Mouse (Mus musculus): ENCODE results near the gene Egln1. TPM values are rescaled to one million over a fixed set of nuclear protein-coding genes. Genes with fewer than 3 reads are reported as not detected.

Egln1 gene
- polyA plus RNA-seq, 1 experiment from 2014 or later: 11.0 TPM

DNA sequence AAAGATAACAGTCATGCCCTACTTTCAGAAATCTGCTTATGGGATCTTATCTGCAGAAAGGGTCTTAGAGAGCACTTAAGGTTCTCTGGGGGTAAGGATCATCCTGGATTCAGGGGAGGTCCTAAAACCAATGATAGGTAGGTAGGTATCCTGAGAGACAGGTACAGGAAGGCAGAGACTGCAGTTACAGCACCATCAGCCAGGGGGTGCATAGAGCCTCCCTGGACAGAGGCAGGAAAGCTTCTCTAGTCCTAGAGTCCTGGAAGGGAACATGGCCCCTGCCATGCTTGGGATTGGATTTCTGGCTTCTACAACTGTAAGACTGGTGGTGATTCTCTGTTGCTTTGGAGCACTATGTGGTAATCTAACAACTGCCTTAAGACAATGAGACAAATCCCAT is 89.7 kb downstream of the Egln1 start:
- H3K4me3 ChIP-seq (ENCODE audit: low read length): no peak overlapping the region
- H3K4me2 ChIP-seq (ENCODE audit: low read depth, low read length): no peak overlapping the region
- no peaks in the 10 kb centered on the region for H3K27me3 ChIP-seq (replicated peaks; ENCODE audit: control insufficient read depth, insufficient read depth, low read length)
- ATAC-seq: no peak
- H3K9ac ChIP-seq (ENCODE audit: low read depth, low read length): no peak overlapping the region
- peaks cover 46% of the 10 kb centered on the region for H3K36me3 ChIP-seq (ENCODE audit: control insufficient read depth, insufficient read depth, low read length)
- H3K9me3 ChIP-seq (ENCODE audit: control insufficient read depth, low read length): peaks cover 18% of the 10 kb centered on the region
- peaks cover 10% of the 10 kb centered on the region; the same call in 1 of the 2 replicates for H3K4me1 ChIP-seq (ENCODE audit: control insufficient read depth, insufficient read depth, low read length)
- H3K27ac ChIP-seq (ENCODE audit: low read length): no peak overlapping the region

Other genes with a start within 250 kb of the Egln1 start
- gene Ttc13, start 227.3 kb downstream of the Egln1 start, polyA plus RNA-seq (2015; fragmentation: Nextera tagmentation; extraction: Ambion mirVana): 34.7 and 35.0 TPM in 2 replicates
- 15.2 and 17.1 TPM in 2 replicates for gene Arv1, start 227.2 kb downstream of the Egln1 start, polyA plus RNA-seq (2015; fragmentation: Nextera tagmentation; extraction: Ambion mirVana)
- gene Fam89a, start 197.5 kb downstream of the Egln1 start, polyA plus RNA-seq (2015; fragmentation: Nextera tagmentation; extraction: Ambion mirVana): 2.8 and 2.9 TPM in 2 replicates
- 0.32 and 0.38 TPM in 2 replicates for gene Trim67, start 156.2 kb downstream of the Egln1 start, polyA plus RNA-seq (2015; fragmentation: Nextera tagmentation; extraction: Ambion mirVana)
- gene Gnpat, start 86.3 kb downstream of the Egln1 start, polyA plus RNA-seq (2015; fragmentation: Nextera tagmentation; extraction: Ambion mirVana): 75.4 and 83.6 TPM in 2 replicates
- gene 2810004N23Rik, start 86.2 kb downstream of the Egln1 start, polyA plus RNA-seq (2015; fragmentation: Nextera tagmentation; extraction: Ambion mirVana): 41.7 and 42.8 TPM in 2 replicates
- gene Exoc8, start 51.6 kb downstream of the Egln1 start, polyA plus RNA-seq (2015; fragmentation: Nextera tagmentation; extraction: Ambion mirVana): 3.2 and 6.0 TPM in 2 replicates
- gene Sprtn, start 51.4 kb downstream of the Egln1 start, polyA plus RNA-seq (2015; fragmentation: Nextera tagmentation; extraction: Ambion mirVana): 6.1 and 6.7 TPM in 2 replicates
- gene Tsnax, start 63.7 kb upstream of the Egln1 start, polyA plus RNA-seq (2015; fragmentation: Nextera tagmentation; extraction: Ambion mirVana): 98.2 and 106 TPM in 2 replicates
- 1.5 and 1.7 TPM in 2 replicates for gene Disc1, start 104.9 kb upstream of the Egln1 start, polyA plus RNA-seq (2015; fragmentation: Nextera tagmentation; extraction: Ambion mirVana)

Data from intestine, embryonic 16.5 days (tissue).